Mouse (Mus musculus) retina, embryonic 14.5 days (tissue): ENCODE measurements around the gene Cdh19.

Experiments used
- DNase-seq: peaks from one replicate; pipeline ENCODE4 v3.0.0-alpha.2; 2015; ENCODE audit warnings: low spot score

The Cdh19 gene

GRCm38 (mm10) chr1:110977484-110977883, at the start of gene Cdh19:
TSS of gene Cdh19 (minus strand) at chr1:110977584.
- DNase-seq, result no peak

- no peak for DNase-seq
These were observed 43.2 kb upstream of the Cdh19 start for GRCm38 (mm10) chr1:111020434-111021060.

- no peak for DNase-seq
These were observed 40.3 kb upstream of the Cdh19 start for GRCm38 (mm10) chr1:111017640-111018039.

GRCm38 (mm10) chr1:110989824-110990223, 12.4 kb upstream of the Cdh19 start:
- no peak for DNase-seq

GRCm38 (mm10) chr1:110969201-110969600, 8.2 kb downstream of the Cdh19 start:
- no peak for DNase-seq

- DNase-seq, result no peak
These were observed 67.6 kb downstream of the Cdh19 start for GRCm38 (mm10) chr1:110909752-110910151.

- DNase-seq, result no peak
These were observed 68.2 kb downstream of the Cdh19 start for GRCm38 (mm10) chr1:110909218-110909617.

GRCm38 (mm10) chr1:110904266-110904665, 73.1 kb downstream of the Cdh19 start:
- no peak for DNase-seq
